Mouse (Mus musculus): ENCODE measurements around the gene Rnf208. TPM values are rescaled to one million over a fixed set of nuclear protein-coding genes. Genes with fewer than 3 reads are reported as not detected.

Rnf208 gene
- polyA plus RNA-seq (2015; fragmentation: Nextera tagmentation; extraction: Ambion mirVana), result 158 and 190 TPM in 2 replicates

DNA sequence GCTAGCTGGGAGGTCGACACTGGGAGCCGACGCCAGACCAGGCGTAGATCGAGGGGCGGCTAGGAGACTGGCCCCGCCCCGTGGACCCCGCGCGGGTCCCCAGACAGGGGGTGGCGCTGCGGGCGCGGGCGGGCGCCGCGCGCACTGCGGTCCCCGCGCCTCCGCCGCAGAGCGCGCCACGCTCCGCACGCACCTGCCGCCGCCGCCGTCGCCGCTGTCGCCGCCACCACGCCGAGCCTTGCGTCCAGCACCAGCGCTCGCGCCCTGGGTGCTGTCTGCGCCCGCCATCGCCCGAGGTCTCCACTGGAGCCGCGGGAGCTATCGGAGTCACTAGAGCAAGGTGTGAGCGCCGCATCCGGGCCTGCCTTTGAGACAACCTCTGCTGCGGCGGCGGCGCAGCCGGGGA is at the start of gene Rnf208, which contains the start of gene Cysrt1:
Gene Rnf208 (plus strand): TSS at position 155 of the 406 bp plus-strand sequence.
Gene Cysrt1 (minus strand): TSS at position 352 of the 406 bp plus-strand sequence.
- H3K9ac ChIP-seq (replicated peaks), result peak within 1 kb of the TSS; percentile 86
- peak; percentile 72 for ATAC-seq (ENCODE audit: low FRiP score)
- H3K27me3 ChIP-seq (replicated peaks), result 0 out of 2 replicates have a peak, but pooled peaks cover 3% of the 10 kb centered on the region
- WGBS, result under 1% methylated on average over 47 of the region's 59 CpGs
- peaks cover 42% of the 10 kb centered on the region for H3K4me1 ChIP-seq
- peak within 1 kb of the TSS; percentile 67 for H3K4me2 ChIP-seq
- H3K36me3 ChIP-seq, result peaks cover 26% of the 10 kb centered on the region
- no peaks in the 10 kb centered on the region for H3K9me3 ChIP-seq (replicated peaks)
- peak within 1 kb of the TSS; percentile 84 for H3K27ac ChIP-seq (replicated peaks)
- peak within 1 kb of the TSS; percentile 72 for H3K4me3 ChIP-seq (replicated peaks)

GRCm38 (mm10) chr2:25193330-25193770 is 48.7 kb upstream of the Rnf208 start:
- peak overlapping the region; percentile 22; the same call in 1 of the 2 replicates for H3K4me2 ChIP-seq
- WGBS, result 2% methylated on average over 6 of the region's 6 CpGs
- H3K4me1 ChIP-seq, result peaks cover 13% of the 10 kb centered on the region
- H3K27ac ChIP-seq (replicated peaks), result no peak overlapping the region
- H3K4me3 ChIP-seq (replicated peaks), result no peak overlapping the region
- H3K9me3 ChIP-seq (replicated peaks), result no peaks in the 10 kb centered on the region
- peaks cover 38% of the 10 kb centered on the region for H3K27me3 ChIP-seq (replicated peaks)
- peak; percentile 74 for ATAC-seq (ENCODE audit: low FRiP score)
- H3K36me3 ChIP-seq, result no peaks in the 10 kb centered on the region
- H3K9ac ChIP-seq (replicated peaks), result no peak overlapping the region

DNA sequence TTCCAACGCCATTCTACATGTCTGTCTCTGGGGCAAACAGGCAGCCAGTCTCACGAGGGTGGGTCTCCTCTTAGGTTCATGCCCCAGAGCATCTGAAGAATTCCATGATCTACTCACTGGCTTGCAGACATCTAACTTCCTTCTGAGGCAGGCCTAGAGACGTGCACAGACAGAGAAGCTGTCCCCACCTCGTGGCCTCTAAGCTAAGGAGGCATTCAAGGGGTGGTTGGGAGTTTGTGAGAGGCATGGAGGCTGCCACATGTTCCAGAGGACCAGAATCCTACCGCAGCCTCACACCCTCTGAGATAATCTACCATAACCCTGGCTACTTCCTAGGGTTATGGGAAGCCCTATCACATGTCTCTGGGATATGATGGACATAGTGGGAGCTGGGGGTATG is 48.0 kb upstream of the Rnf208 start:
- Histone ChIP-seq H3K36me3 (peaks cover 2% of the 10 kb centered on the region; the same call in 1 of the 2 replicates), H3K9ac (replicated peaks) (no peak overlapping the region), H3K27ac (replicated peaks) (no peak overlapping the region), H3K4me1 (peaks cover 13% of the 10 kb centered on the region), H3K9me3 (replicated peaks) (no peaks in the 10 kb centered on the region), H3K4me2 (0 out of 2 replicates have a peak overlapping the region, but pooled peaks have one; percentile 22), H3K4me3 (replicated peaks) (no peak overlapping the region), H3K27me3 (replicated peaks) (peaks cover 38% of the 10 kb centered on the region)
- WGBS, result 82% methylated on average over 5 of the region's 5 CpGs
- ATAC-seq (ENCODE audit: low FRiP score), result no peak

GRCm38 (mm10) chr2:25194486-25195171 is 47.4 kb upstream of the Rnf208 start:
- Histone ChIP-seq H3K27ac (replicated peaks) (no peak overlapping the region), H3K9ac (replicated peaks) (no peak overlapping the region), H3K27me3 (replicated peaks) (peaks cover 38% of the 10 kb centered on the region), H3K4me1 (peaks cover 13% of the 10 kb centered on the region), H3K9me3 (replicated peaks) (no peaks in the 10 kb centered on the region), H3K4me3 (replicated peaks) (no peak overlapping the region), H3K36me3 (peaks cover 7% of the 10 kb centered on the region), H3K4me2 (peak overlapping the region; percentile 35; the same call in 1 of the 2 replicates)
- no peak for ATAC-seq (ENCODE audit: low FRiP score)
- 90% methylated on average over 17 of the region's 17 CpGs for WGBS

DNA sequence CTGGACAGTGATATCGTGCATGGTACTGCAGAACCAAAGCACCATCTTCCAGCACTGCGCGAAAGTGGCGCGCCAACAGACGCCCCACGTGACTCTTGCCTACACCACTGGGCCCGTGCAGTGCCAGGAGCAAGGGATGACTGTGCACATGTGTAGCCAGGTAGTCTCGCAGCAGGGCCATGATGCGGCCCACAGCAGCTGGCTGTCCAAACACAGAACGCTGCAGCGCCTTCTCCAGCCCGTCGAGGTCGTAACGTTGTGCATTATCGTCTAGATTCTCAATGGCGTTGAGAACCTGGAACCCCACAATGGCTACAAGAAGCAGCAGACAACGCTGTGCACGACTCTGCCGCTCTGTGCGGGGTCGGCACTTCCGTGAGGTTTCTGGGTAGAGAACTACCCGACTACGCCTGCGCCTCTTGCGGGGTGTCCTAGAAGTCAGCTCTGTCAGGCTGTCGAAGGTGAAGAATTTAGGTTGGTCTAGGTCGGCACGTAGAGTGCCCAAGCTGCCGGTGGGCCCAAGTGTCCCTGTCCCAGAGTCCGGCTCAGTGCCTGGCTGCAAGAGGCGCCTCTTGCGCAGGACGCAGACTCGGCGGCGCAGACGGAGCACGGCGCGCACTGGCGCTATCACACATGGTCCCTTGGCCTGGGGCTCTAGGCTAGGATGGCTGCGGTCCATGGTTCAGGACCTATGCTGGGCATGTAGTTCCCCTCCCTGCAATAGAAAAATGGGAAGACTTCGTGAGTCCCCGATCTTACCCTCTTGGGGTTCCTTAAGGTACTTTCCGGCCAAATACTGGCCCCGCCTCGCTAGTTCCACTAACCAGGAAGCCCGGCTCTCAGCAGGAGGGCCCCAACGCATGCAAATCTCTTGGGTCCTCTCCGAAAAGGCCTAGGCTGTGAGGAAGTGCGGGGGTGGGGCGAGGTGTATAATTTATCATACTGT is 46.6 kb upstream of the Rnf208 start:
- Histone ChIP-seq H3K27ac (replicated peaks) (no peak overlapping the region), H3K27me3 (replicated peaks) (peaks cover 38% of the 10 kb centered on the region), H3K9me3 (replicated peaks) (no peaks in the 10 kb centered on the region), H3K36me3 (peaks cover 15% of the 10 kb centered on the region), H3K4me1 (peaks cover 13% of the 10 kb centered on the region), H3K9ac (replicated peaks) (no peak overlapping the region), H3K4me2 (peak overlapping the region; percentile 35), H3K4me3 (replicated peaks) (0 out of 2 replicates have a peak overlapping the region, but pooled peaks have one; percentile 7)
- ATAC-seq (ENCODE audit: low FRiP score), result no peak
- WGBS, result 24% methylated on average over 55 of the region's 55 CpGs

DNA sequence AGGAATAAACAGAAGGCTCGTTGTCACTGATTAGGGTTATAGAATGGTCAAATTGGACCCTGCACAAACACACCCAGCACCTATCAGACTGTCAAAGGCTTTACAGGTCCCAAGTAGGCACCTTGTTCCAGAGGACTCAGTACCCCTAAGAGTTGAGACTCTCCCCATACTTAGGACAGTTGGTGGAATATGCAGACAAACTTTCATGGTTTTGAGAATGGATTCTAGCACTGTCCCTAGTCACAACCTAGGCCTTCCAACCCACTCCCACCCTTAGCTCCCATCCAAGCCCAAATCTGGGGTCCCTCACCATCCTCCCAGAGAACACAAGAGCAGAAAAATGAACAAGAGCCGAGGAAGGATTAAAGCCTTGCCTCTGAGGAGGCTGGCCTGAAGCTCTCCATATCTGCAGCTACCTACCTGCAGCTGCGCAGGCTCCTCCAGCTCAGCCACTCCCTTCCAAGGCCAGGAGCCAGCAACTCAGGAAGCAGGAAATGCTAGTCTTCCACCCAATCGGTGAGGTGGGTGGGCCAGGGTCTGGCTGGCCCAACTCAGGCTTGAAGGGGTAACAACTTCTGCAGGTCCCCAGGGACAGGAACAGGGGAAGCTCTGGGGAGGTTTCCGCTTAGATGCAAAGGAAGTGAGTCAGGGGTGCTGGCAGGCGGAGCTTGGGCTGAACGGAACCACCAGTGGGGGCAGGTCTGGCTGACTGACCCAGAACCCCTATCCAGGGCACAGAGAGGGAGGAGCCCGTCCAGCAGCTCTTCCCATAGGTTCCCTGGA is 45.7 kb upstream of the Rnf208 start, which contains the start of gene Tor4a:
Gene Tor4a (minus strand): TSS at position 715 of the 783 bp plus-strand sequence.
- peaks cover 24% of the 10 kb centered on the region for H3K36me3 ChIP-seq
- H3K9ac ChIP-seq (replicated peaks), result no peak within 1 kb of the TSS
- no peaks in the 10 kb centered on the region for H3K9me3 ChIP-seq (replicated peaks)
- H3K27me3 ChIP-seq (replicated peaks), result peaks cover 38% of the 10 kb centered on the region
- peak within 1 kb of the TSS; percentile 35 for H3K4me2 ChIP-seq
- WGBS, result 10% methylated on average over 8 of the region's 8 CpGs
- no peak within 1 kb of the TSS for H3K27ac ChIP-seq (replicated peaks)
- peaks cover 13% of the 10 kb centered on the region for H3K4me1 ChIP-seq
- H3K4me3 ChIP-seq (replicated peaks), result 0 out of 2 replicates have a peak within 1 kb of the TSS, but pooled peaks have one; percentile 7
- ATAC-seq (ENCODE audit: low FRiP score), result no peak

DNA sequence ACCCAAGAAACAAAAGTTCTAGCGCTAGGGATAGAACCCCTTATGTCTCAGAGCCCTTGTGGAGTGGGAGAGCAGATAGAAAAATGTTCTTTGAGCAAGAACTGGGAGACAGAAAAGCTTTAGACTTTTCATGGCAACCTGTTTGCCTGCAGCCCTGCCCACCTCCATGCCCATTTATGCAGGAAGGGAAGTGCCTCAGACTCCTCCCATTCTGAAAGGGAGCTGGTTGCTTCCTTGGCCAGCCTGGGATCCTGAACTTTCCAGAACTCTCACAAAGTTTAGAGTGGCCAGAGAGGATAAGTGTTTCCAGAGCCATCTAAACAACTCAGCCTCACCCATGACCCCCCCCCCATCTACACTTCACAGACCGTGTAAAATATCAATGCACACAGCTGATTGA is 44.9 kb upstream of the Rnf208 start:
- 25% methylated on average over 2 of the region's 2 CpGs for WGBS
- H3K27ac ChIP-seq (replicated peaks), result no peak overlapping the region
- ATAC-seq (ENCODE audit: low FRiP score), result no peak

GRCm38 (mm10) chr2:25197946-25198345 is 44.1 kb upstream of the Rnf208 start:
- peaks cover 40% of the 10 kb centered on the region for H3K36me3 ChIP-seq

More for the DNA sequence above, 44.9 kb upstream of the Rnf208 start:
- Histone ChIP-seq H3K36me3 (peaks cover 32% of the 10 kb centered on the region), H3K9ac (replicated peaks) (no peak overlapping the region), H3K4me2 (no peak overlapping the region), H3K4me1 (peaks cover 13% of the 10 kb centered on the region), H3K9me3 (replicated peaks) (no peaks in the 10 kb centered on the region), H3K4me3 (replicated peaks) (no peak overlapping the region), H3K27me3 (replicated peaks) (peaks cover 38% of the 10 kb centered on the region)

DNA sequence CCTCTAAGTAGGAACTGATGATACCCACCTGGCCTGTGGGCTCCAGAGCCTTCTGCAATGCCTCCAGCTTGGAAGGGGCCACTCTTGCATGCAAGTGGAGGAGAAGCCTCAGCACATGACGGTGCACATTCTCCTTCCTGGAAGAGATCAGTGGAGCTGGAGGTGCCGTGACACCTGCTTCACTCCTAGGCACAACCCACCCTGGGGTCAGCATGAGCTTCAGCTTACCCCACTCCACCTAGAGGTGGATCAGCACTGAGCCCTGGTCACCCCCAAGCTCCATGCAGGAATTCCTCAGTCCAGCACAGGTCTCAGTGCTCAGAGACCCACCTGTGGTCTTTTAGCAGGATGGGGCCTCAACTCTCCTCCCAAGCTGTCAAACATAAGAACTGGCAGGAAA is 41.4 kb upstream of the Rnf208 start:
- 94% methylated on average over 2 of the region's 2 CpGs for WGBS
- peaks cover 23% of the 10 kb centered on the region for H3K27me3 ChIP-seq (replicated peaks)
- H3K4me2 ChIP-seq, result no peak overlapping the region
- no peak for ATAC-seq (ENCODE audit: low FRiP score)
- peaks cover 67% of the 10 kb centered on the region for H3K36me3 ChIP-seq
- H3K27ac ChIP-seq (replicated peaks), result no peak overlapping the region
- no peaks in the 10 kb centered on the region for H3K9me3 ChIP-seq (replicated peaks)
- peaks cover 4% of the 10 kb centered on the region; the same call in 1 of the 2 replicates for H3K4me1 ChIP-seq
- H3K4me3 ChIP-seq (replicated peaks), result no peak overlapping the region
- no peak overlapping the region for H3K9ac ChIP-seq (replicated peaks)

More at GRCm38 (mm10) chr2:25197946-25198345, 44.1 kb upstream of the Rnf208 start:
- no peak overlapping the region for H3K9ac ChIP-seq (replicated peaks)
- peaks cover 38% of the 10 kb centered on the region for H3K27me3 ChIP-seq (replicated peaks)
- H3K9me3 ChIP-seq (replicated peaks), result no peaks in the 10 kb centered on the region
- ATAC-seq (ENCODE audit: low FRiP score), result no peak
- H3K4me3 ChIP-seq (replicated peaks), result no peak overlapping the region
- no peak overlapping the region for H3K27ac ChIP-seq (replicated peaks)
- H3K4me1 ChIP-seq, result peaks cover 11% of the 10 kb centered on the region
- H3K4me2 ChIP-seq, result no peak overlapping the region

- Histone ChIP-seq H3K36me3 (peaks cover 94% of the 10 kb centered on the region), H3K27ac (replicated peaks) (no peak overlapping the region), H3K9me3 (replicated peaks) (no peaks in the 10 kb centered on the region), H3K9ac (replicated peaks) (no peak overlapping the region), H3K4me3 (replicated peaks) (no peak overlapping the region), H3K4me2 (no peak overlapping the region), H3K4me1 (peaks cover 20% of the 10 kb centered on the region), H3K27me3 (replicated peaks) (no peaks in the 10 kb centered on the region)
- ATAC-seq (ENCODE audit: low FRiP score), result no peak
- WGBS, result 65% methylated on average over 4 of the region's 4 CpGs
These were observed 38.3 kb upstream of the Rnf208 start for GRCm38 (mm10) chr2:25203631-25204214.

All from neural tube, embryonic 15.5 days (tissue).